Mouse (Mus musculus) stomach, postnatal 0 days (tissue): ENCODE measurements around the gene Kcnh4. TPM values are rescaled to one million over a fixed set of nuclear protein-coding genes. Genes with fewer than 3 reads are reported as not detected.
A peak's percentile ranks its signal among the peaks of the same experiment; 100 is the strongest.

ENCODE experiments used
- ATAC-seq: fragments of 200-750 bp; cut with Nextera tagmentation; 2 replicates; pipeline ENCODE4 v1.8.0; 2017; ENCODE audit not compliant: low FRiP score, low TSS enrichment
- DNase-seq: peaks from one replicate; pipeline ENCODE4 v3.0.0-alpha.2; 2016; ENCODE audit warnings: low spot score
- H3K27ac ChIP-seq: fragments of 300-500 bp; sonication (generic); replicated peaks from 2 replicates; pipeline ENCODE4 v1.5.1; 2014; ENCODE audit warnings: mild to moderate bottlenecking, control low read depth
- H3K27me3 ChIP-seq: fragments of 300-500 bp; sonication (generic); 2 replicates; pipeline ENCODE4 v1.6.1; 2014; ENCODE audit warnings: low read length; ENCODE audit not compliant: control insufficient read depth, insufficient read depth
- H3K36me3 ChIP-seq: fragments of 300-500 bp; sonication (generic); 2 replicates; pipeline ENCODE4 v1.6.1; 2014; ENCODE audit warnings: low read length, mixed read lengths; ENCODE audit not compliant: control insufficient read depth, insufficient read depth
- H3K4me1 ChIP-seq: fragments of 300-500 bp; sonication (generic); replicated peaks from 2 replicates; pipeline ENCODE4 v1.6.1; 2014; ENCODE audit warnings: antibody characterized with exemption; ENCODE audit not compliant: control insufficient read depth, insufficient read depth
- H3K4me2 ChIP-seq: fragments of 300-500 bp; sonication (generic); replicated peaks from 2 replicates; pipeline ENCODE4 v1.6.1; 2014; ENCODE audit warnings: low read depth, mild to moderate bottlenecking, control low read depth, moderate library complexity
- H3K4me3 ChIP-seq: fragments of 300-500 bp; sonication (generic); 2 replicates; pipeline ENCODE4 v1.5.1; 2014; ENCODE audit warnings: low read depth, low read length, control low read depth
- H3K9ac ChIP-seq: fragments of 300-500 bp; sonication (generic); 2 replicates; pipeline ENCODE4 v1.6.1; 2014; ENCODE audit warnings: mild to moderate bottlenecking, low read length, control low read depth, mixed read lengths
- H3K9me3 ChIP-seq: fragments of 300-500 bp; sonication (generic); 2 replicates; pipeline ENCODE4 v1.6.1; 2016; ENCODE audit warnings: low read length; ENCODE audit not compliant: control insufficient read depth
- CTCF ChIP-seq: IDR thresholded peaks from 2 replicates; pipeline ENCODE4 v1.5.1; 2016; ENCODE audit warnings: antibody characterized with exemption, low read depth, mild to moderate bottlenecking, moderate library complexity
- EP300 ChIP-seq: optimal IDR thresholded peaks from 2 replicates; pipeline ENCODE3; 2016; ENCODE audit warnings: antibody characterized with exemption
- WGBS: fragments of 180-500 bp; shearing (Covaris S2); extraction: QIAGEN DNeasy Blood & Tissue Kit; methylation state at CpG from one replicate; pipeline ENCODE4 v1.1.7; 2014; 5-methylcytosine and 5-hydroxymethylcytosine counted together
- polyA plus RNA-seq: library from polyadenylated mRNA; unstranded; fragments of >200 nt; fragmentation: Nextera tagmentation; extraction: Ambion mirVana; gene quantifications from 2 replicates; pipeline ENCODE4 v1.2.1, GENCODE M21; 2015

The Kcnh4 gene
- polyA plus RNA-seq, 1 experiment from 2014 or later: 0.06 TPM

GRCm38 (mm10) chr11:100720345-100720744, 39.4 kb downstream of the Kcnh4 start:
- Histone ChIP-seq H3K4me2 (no peak overlapping the region), H3K9ac (no peak overlapping the region), H3K27me3 (no peaks in the 10 kb centered on the region), H3K4me1 (peaks cover 18% of the 10 kb centered on the region; the same call in 1 of the 2 replicates), H3K9me3 (no peaks in the 10 kb centered on the region), H3K27ac (peak overlapping the region; percentile 31; the same call in 1 of the 2 replicates), H3K4me3 (no peak overlapping the region), H3K36me3 (0 out of 2 replicates have a peak, but pooled peaks cover 3% of the 10 kb centered on the region)
- ATAC-seq (no peak), DNase-seq (no peak)
- TF ChIP-seq CTCF (no peak), EP300 (no peak)
- WGBS: 47% methylated on average over 5 of the region's 5 CpGs

DNA sequence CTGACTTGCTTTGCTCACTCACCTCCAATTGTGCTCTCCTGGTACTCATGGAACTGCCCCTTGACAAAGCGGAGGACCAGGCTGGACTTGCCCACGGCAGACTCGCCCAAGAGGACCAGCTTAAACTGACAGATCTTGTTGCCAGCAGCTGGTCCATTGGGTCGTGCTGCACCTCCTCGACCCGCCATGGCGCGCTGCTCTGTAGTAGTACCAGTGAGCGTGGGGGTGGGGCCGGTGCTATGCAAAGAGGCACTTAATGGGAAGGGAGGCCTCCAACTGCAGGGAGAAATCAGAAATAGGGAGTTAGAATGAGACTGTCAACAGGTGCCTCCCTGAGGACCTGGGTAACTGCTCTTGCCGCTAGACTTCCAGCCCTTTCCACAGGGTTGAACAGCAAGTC, 39.8 kb downstream of the Kcnh4 start:
- H3K4me2 ChIP-seq: no peak overlapping the region
- 0 out of 2 replicates have a peak overlapping the region, but pooled peaks have one; percentile 8 for H3K27ac ChIP-seq
- H3K9ac ChIP-seq: no peak overlapping the region
- no peak overlapping the region for H3K4me3 ChIP-seq
- WGBS: 71% methylated on average over 11 of the region's 11 CpGs
- DNase-seq (no peak), ATAC-seq (no peak)
- H3K36me3 ChIP-seq: 0 out of 2 replicates have a peak, but pooled peaks cover 3% of the 10 kb centered on the region
- no peaks in the 10 kb centered on the region for H3K27me3 ChIP-seq
- TF ChIP-seq CTCF (no peak), EP300 (no peak)
- H3K4me1 ChIP-seq: peaks cover 18% of the 10 kb centered on the region; the same call in 1 of the 2 replicates
- H3K9me3 ChIP-seq: no peaks in the 10 kb centered on the region

DNA sequence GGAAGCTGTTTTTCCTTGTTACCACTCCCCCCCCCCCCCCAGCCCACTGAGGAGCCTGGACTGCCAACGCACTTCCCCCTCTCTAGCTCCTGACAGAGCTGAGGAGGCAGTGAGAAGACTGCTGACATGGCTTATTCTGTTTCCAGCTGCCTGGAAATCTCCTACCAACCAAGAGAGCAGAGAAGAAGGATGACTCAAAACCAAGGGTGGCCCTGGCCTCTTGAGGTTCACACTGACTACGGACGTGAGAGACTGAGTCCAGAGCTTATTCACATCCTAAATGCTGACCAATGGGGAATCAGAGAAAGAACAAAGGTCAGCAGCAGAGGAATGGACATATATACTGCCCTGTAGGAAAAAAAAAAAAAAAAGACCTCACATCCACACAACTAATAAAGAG, 40.4 kb downstream of the Kcnh4 start:
- Histone ChIP-seq H3K4me2 (no peak overlapping the region), H3K27me3 (no peaks in the 10 kb centered on the region), H3K9me3 (no peaks in the 10 kb centered on the region), H3K4me1 (peaks cover 20% of the 10 kb centered on the region), H3K4me3 (no peak overlapping the region), H3K9ac (no peak overlapping the region), H3K27ac (0 out of 2 replicates have a peak overlapping the region, but pooled peaks have one; percentile 24), H3K36me3 (0 out of 2 replicates have a peak, but pooled peaks cover 3% of the 10 kb centered on the region)
- DNase-seq (no peak), ATAC-seq (no peak)
- TF ChIP-seq CTCF (no peak), EP300 (no peak)
- WGBS: 65% methylated on average over 3 of the region's 3 CpGs

DNA sequence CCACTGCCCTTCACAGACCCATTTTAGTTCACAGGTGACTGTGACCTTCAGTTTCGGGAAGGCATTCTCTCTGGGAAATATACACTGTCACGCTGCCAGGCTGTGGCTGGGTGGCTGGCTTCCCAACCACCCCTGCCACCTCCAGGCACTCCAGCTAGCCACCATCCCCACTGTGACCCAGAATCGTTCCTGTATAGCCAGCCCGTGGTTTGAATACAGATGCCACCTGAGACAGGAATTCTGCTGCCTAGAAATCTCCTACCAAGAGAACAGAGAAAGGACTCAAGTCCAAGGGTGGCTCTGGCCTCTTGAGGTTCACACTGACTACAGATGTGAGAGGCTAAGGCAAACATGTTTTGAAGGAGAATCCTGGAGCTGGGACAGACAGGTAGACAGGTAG, 40.9 kb downstream of the Kcnh4 start:
- Histone ChIP-seq H3K4me2 (no peak overlapping the region), H3K9ac (no peak overlapping the region), H3K4me1 (peaks cover 20% of the 10 kb centered on the region), H3K4me3 (no peak overlapping the region), H3K36me3 (0 out of 2 replicates have a peak, but pooled peaks cover 3% of the 10 kb centered on the region), H3K9me3 (no peaks in the 10 kb centered on the region), H3K27me3 (no peaks in the 10 kb centered on the region), H3K27ac (0 out of 2 replicates have a peak overlapping the region, but pooled peaks have one; percentile 24)
- TF ChIP-seq CTCF: no peak
- no peak for TF ChIP-seq EP300
- DNase-seq: no peak
- ATAC-seq: no peak
- 73% methylated on average over 4 of the region's 4 CpGs for WGBS

DNA sequence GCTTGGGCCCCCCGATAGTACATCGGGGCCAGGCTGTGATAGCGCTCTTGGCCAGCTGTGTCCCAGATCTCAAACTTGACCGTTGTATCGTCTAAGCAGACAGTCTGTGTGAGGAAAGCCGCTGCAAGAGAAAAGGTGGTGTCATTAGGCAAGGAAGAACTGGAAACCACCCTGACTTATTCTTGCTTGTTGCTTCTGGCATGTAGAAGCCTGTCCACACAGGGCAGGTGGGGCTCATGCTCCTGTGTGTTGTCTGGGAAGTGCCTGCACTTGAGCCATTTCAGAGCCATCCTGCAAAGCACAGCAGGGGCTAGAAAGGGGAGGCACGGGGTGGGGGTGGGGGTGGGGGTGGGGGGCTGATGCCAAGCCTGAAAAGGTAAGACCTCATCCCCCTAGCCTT, 41.3 kb downstream of the Kcnh4 start:
- Histone ChIP-seq H3K27me3 (no peaks in the 10 kb centered on the region), H3K36me3 (0 out of 2 replicates have a peak, but pooled peaks cover 3% of the 10 kb centered on the region), H3K4me3 (no peak overlapping the region), H3K4me1 (peaks cover 23% of the 10 kb centered on the region), H3K9ac (no peak overlapping the region), H3K9me3 (no peaks in the 10 kb centered on the region), H3K4me2 (no peak overlapping the region), H3K27ac (no peak overlapping the region)
- WGBS: 85% methylated on average over 6 of the region's 7 CpGs
- TF ChIP-seq EP300: no peak
- no peak for TF ChIP-seq CTCF
- ATAC-seq (no peak), DNase-seq (no peak)

DNA sequence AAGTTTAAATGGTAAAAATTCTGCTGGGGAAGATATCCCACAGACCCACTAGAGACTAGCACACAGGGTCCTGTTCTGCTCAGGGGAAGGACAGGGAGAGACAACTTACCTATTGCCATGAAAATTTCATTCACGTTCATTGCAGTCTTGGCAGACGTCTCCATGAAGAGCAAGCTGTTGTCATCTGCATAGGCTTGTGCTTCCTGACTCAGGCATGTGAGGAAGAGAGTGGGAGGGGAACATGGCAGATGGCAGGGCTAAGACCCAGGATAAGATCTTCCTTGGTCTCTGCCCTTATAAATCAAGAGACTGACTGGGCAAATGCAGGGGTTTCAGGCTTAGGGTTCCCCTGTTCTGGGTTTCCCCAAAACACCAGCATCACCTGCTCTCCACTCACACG, 43.1 kb downstream of the Kcnh4 start:
- Histone ChIP-seq H3K4me3 (no peak overlapping the region), H3K27me3 (no peaks in the 10 kb centered on the region), H3K9ac (no peak overlapping the region), H3K36me3 (0 out of 2 replicates have a peak, but pooled peaks cover 3% of the 10 kb centered on the region), H3K4me2 (no peak overlapping the region), H3K27ac (no peak overlapping the region), H3K4me1 (peaks cover 15% of the 10 kb centered on the region), H3K9me3 (no peaks in the 10 kb centered on the region)
- DNase-seq (no peak), ATAC-seq (no peak)
- no peak for TF ChIP-seq CTCF
- TF ChIP-seq EP300: no peak
- 84% methylated on average over 3 of the region's 3 CpGs for WGBS
